Mouse (Mus musculus) large intestine, adult 2 months (tissue): Measurements from ENCODE around the gene Cd101. TPM values are rescaled to one million over a fixed set of nuclear protein-coding genes. Genes with fewer than 3 reads are reported as not detected.
A peak's percentile ranks its signal among the peaks of the same experiment; 100 is the strongest.

Experiments used
- DNase-seq: peaks from one replicate; pipeline ENCODE4 v3.0.0-alpha.2; 2012; ENCODE audit warnings: low read depth, low spot score
- WGBS: fragments of 180-500 bp; shearing (Covaris S2); methylation state at CpG from one replicate; pipeline ENCODE4 v1.1.7; 2018; 5-methylcytosine and 5-hydroxymethylcytosine counted together
- polyA plus RNA-seq: library from polyadenylated mRNA; depleted of rRNA; stranded (reverse); fragments of >200 nt; gene quantifications from 2 replicates; pipeline ENCODE4 v1.2.3, GENCODE M21; 2012

Cd101 gene
- polyA plus RNA-seq, 1 experiment = 0.77 TPM

GRCm38 (mm10) chr3:101010589-101011202 is 18.7 kb downstream of the Cd101 start:
- 36% methylated on average over 4 of the region's 4 CpGs for WGBS

GRCm38 (mm10) chr3:101007112-101007782 is 22.1 kb downstream of the Cd101 start:
- no peak for DNase-seq
- 76% methylated on average over 5 of the region's 5 CpGs for WGBS

More at GRCm38 (mm10) chr3:101010589-101011202, 18.7 kb downstream of the Cd101 start:
- peak; percentile 47 for DNase-seq

- DNase-seq = no peak
- WGBS = 80% methylated on average over 6 of the region's 6 CpGs
Measured at GRCm38 (mm10) chr3:101005392-101005791, 24.0 kb downstream of the Cd101 start.

GRCm38 (mm10) chr3:101003575-101004356 is 25.6 kb downstream of the Cd101 start:
- WGBS = 83% methylated on average over 15 of the region's 15 CpGs
- DNase-seq = no peak

GRCm38 (mm10) chr3:100999732-101000131 is 29.6 kb downstream of the Cd101 start:
- 38% methylated on average over 2 of the region's 2 CpGs for WGBS
- DNase-seq = no peak

GRCm38 (mm10) chr3:100998904-100999340 is 30.4 kb downstream of the Cd101 start:
- peak; percentile 42 for DNase-seq
- WGBS = 24% methylated on average over 6 of the region's 6 CpGs

GRCm38 (mm10) chr3:100997785-100998570 is 31.4 kb downstream of the Cd101 start:
- no peak for DNase-seq
- WGBS = 75% methylated on average over 10 of the region's 10 CpGs

GRCm38 (mm10) chr3:100994252-100994651 is 35.1 kb downstream of the Cd101 start:
- no peak for DNase-seq
- 88% methylated on average over 4 of the region's 4 CpGs for WGBS

GRCm38 (mm10) chr3:100993718-100994117 is 35.6 kb downstream of the Cd101 start:
- WGBS = 66% methylated on average over 15 of the region's 15 CpGs
- DNase-seq = no peak

GRCm38 (mm10) chr3:100993158-100993557 is 36.2 kb downstream of the Cd101 start:
- 73% methylated on average over 7 of the region's 7 CpGs for WGBS
- no peak for DNase-seq

GRCm38 (mm10) chr3:100990231-100990630 is 39.1 kb downstream of the Cd101 start:
- 36% methylated on average over 1 of the region's 1 CpGs for WGBS

GRCm38 (mm10) chr3:100989417-100989816 is 39.9 kb downstream of the Cd101 start:
- 47% methylated on average over 12 of the region's 12 CpGs for WGBS
- DNase-seq = no peak

More at GRCm38 (mm10) chr3:100990231-100990630, 39.1 kb downstream of the Cd101 start:
- DNase-seq = no peak

GRCm38 (mm10) chr3:100979290-100979689 is 50.1 kb downstream of the Cd101 start:
- WGBS = 71% methylated on average over 8 of the region's 8 CpGs
- DNase-seq = no peak

GRCm38 (mm10) chr3:100973906-100974305 is 55.5 kb downstream of the Cd101 start:
- peak; percentile 22 for DNase-seq
- WGBS = 3% methylated on average over 1 of the region's 1 CpGs

GRCm38 (mm10) chr3:100969176-100969917 is 60.0 kb downstream of the Cd101 start, which contains the start of gene Ttf2:
TSS of gene Ttf2 (minus strand) at chr3:100969663.
- under 1% methylated on average over 40 of the region's 40 CpGs for WGBS
- peak; percentile 84 for DNase-seq

GRCm38 (mm10) chr3:100963849-100964542 is 65.4 kb downstream of the Cd101 start:
- 76% methylated on average over 14 of the region's 14 CpGs for WGBS
- DNase-seq = no peak

GRCm38 (mm10) chr3:100961501-100961900 is 67.9 kb downstream of the Cd101 start:
- no peak for DNase-seq
- 91% methylated on average over 7 of the region's 7 CpGs for WGBS

- 90% methylated on average over 5 of the region's 5 CpGs for WGBS
Measured at GRCm38 (mm10) chr3:100961007-100961406, 68.3 kb downstream of the Cd101 start.

More at GRCm38 (mm10) chr3:100961007-100961406, 68.3 kb downstream of the Cd101 start:
- DNase-seq = no peak
